Mouse (Mus musculus) cerebellum, postnatal 36 days (tissue): ENCODE measurements at regions not wholly inside any gene's neighbourhood (a gene's known extent, or its start where the extent isn't known, plus 50 kb on each side); places are given as distances from the start of the nearest gene placed in this dataset.

Experiments
- DNase-seq, 2 experiments: peaks; one replicate each; pipeline ENCODE4 v3.0.0; 2021 to 2022; ENCODE audit warnings: mixed read lengths in 2 of 2

- DNase-seq, result peak; percentile 42 to 62
Observed at GRCm38 (mm10) chr2:73985238-73985910, 74.2 kb upstream of the Atp5g3 start.

- no peak for DNase-seq
Observed at GRCm38 (mm10) chr2:73983166-73983565, 72.0 kb upstream of the Atp5g3 start.

GRCm38 (mm10) chr2:73978072-73978471 lies 66.9 kb upstream of the Atp5g3 start:
- DNase-seq, result no peak

- DNase-seq, result no peak
Observed at GRCm38 (mm10) chr2:73973774-73974173, 62.6 kb upstream of the Atp5g3 start.

GRCm38 (mm10) chr2:73967618-73968017 lies 56.5 kb upstream of the Atp5g3 start:
- no peak for DNase-seq

GRCm38 (mm10) chr2:73965595-73965994 lies 54.5 kb upstream of the Atp5g3 start:
- peak; percentile 63 to 68 for DNase-seq
